Mouse (Mus musculus): ENCODE data around the gene Zfp143. TPM values are rescaled to one million over a fixed set of nuclear protein-coding genes. Genes with fewer than 3 reads are reported as not detected.
"Not testable (repeated sequence)": the region's sequence is repeated elsewhere in the genome, so short reads cannot be mapped to it uniquely, and the experiment has no call there.

Zfp143 gene
- total RNA-seq, 2 experiments from 2014 or later = 12.9 to 14.4 TPM

DNA sequence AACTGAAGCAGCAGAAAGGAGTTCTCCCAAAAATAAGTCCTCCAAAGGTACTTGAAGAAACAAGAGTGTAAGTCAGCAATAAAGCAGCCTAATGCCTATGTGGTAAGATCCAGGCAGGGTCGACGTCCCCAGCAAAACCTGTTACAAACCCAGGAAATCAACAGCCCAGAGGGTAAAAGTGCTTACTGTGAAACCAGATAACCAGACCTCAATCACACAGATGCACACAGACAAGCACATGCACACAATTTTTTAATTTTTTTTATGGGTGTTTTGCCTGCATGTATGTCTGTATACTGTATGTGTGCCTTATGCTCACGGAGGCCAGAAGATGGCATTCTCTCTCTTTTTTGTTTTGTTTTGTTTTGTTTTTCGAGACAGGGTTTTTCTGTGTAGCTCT, 35.3 kb downstream of the Zfp143 start:
- no peak for DNase-seq

DNA sequence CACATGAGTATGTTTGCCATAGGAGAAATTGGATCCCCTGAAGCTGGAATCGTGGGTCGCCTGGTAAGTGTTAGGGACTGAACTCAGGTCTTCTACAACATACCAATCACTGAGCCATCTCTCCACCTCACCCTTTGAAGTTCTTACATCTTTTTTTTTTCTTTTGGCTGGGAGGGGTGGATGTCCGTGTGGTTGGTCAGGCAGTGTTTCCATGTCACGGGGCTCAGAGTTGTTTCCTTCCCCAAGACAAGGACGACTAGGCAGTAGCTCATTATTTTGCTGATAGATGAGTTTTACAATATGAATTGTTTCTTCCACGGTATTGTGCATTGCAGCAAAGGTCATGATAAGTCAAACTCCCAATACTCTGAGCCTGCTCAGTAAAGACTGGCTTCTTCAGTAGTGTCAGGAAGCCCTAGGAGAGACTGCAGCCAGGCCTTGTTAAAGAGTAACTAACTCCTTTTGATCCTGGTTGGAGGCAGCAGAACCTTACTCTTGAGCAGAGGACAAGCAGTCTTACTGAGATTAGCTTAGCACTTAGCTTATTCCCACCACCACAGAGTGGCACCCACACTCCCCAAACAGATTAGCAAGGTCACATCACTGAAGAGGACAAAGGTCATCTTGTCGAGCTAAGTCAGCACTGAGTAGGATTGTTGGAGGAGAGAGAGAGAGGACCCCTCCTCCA, 36.2 kb downstream of the Zfp143 start:
- no peak for DNase-seq

DNA sequence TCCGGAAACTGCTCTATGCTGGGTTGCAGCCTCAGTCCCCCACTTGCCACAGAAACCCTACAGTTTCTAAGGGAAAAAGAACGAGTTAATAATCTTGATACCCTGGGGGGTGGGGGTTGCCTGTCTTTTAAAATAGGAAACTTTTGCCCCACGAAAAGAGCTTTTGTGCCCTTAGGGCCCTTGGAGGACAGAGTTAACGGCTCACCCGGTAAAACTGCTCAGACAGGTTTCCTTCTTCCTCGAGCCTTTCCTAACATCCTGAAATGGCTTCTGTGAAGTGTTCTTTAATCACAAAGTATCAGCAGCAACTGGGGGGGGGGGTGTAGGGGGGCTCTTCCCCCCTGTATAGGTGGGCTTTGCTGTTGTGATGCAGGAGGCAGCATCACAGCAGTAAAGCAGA, 39.8 kb downstream of the Zfp143 start:
- no peak for DNase-seq

DNA sequence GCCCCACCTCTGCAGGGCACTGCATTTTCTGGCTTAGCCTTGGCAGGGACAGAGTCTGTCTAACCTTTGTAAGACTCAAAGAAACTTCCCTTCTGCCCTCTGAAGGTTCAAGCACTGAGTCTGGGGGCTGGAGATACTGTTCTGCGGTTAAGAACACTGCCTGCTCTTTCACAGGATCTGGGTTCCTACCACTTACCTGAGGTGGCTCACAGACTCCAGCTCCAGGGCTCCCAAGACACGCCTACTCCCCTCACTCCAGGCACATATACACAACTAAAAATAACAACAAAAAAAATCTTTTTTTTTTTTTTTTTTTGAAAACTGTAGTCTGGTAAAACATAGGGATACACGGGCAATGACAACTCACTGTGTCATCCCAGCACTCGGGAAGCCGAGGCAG, 40.2 kb downstream of the Zfp143 start:
- no peak for DNase-seq

DNA sequence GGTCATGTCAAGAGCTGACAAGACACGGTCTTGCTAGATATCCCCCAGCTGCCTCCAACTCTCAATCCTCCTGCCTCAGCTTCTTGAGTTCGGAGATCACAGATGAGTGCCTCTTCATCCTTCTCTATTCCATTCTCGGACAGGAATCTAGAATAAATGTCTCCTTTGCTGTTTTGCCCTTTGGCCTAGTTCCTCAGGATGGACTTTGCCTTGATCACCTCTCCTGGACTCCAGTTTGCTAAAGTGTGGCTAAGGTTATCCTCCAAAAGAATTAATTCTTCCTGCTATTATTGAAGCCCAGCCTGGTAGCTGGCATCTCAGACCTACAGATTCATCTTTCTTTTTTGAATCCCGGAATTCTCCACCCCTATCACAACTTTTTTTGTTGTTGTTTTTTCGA, 44.0 kb downstream of the Zfp143 start:
- DNase-seq = no peak

DNA sequence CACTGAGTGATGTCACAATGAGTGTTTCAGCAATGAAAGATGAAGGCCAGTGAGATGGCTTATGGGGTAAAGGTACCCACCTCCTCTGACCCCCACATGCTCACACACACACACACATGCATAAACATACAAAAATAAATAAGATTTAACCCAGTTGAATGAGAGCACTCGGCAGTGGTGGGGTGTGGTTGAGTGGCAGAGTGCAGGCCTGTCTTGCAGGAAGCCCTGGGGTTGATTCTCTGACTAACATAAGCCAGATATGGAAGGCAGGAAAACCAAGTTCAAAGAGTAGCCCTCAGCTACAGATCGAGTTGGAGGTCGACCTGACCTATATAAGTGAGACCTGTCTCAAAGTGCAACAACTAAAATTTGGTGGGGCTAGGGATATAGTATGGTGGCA, 45.6 kb downstream of the Zfp143 start:
- DNase-seq = no peak

DNA sequence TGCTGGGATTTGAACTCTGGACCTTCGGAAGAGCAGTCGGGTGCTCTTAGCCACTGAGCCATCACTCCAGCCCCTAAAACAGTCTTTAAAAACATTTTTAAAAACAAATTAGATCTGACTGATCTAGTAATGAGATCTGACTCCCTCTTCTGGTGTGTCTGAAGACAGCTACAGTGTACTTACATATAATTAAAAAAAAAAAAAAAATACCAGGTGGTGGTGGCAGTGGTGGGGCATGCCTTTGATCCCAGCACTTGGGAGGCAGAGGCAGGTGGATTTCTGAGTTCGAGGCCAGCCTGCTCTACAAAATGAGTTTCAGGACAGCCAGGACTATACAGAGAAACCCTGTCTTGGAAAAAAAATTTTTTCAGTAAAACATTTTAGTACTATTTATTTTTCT, 47.5 kb downstream of the Zfp143 start:
- not testable (repeated sequence) for DNase-seq

DNA sequence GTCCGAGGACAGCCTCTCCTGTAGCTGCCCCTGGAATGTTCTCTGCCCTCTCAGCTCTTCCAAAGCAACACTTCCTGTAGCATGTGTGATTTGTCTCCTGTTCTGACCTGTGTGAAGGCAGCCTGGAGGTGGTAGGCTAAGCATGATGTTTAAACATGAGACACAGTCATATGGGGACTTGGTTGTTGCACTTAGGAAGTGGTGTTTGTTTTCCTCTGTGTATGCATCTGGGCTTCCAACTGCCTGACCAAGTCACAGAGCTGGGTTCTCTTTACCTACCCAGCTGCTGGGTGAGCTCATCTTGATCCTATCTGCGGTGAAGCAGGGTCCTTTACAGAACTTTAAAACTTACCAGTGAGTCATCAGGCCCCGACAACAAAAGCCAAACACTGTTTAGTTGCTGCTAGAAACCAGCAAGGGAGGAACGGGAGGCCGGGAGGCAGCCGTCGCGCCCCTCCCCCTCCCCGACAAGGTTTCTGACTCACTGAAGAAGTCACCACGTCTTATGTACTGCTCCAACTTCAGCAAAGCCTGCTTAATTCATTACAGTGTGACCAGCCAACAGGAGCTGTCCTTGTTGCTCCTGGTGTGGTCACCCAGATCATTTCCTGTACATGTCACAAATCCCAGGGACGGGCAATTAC, 48.1 kb downstream of the Zfp143 start:
- peak; percentile 88 for DNase-seq

DNA sequence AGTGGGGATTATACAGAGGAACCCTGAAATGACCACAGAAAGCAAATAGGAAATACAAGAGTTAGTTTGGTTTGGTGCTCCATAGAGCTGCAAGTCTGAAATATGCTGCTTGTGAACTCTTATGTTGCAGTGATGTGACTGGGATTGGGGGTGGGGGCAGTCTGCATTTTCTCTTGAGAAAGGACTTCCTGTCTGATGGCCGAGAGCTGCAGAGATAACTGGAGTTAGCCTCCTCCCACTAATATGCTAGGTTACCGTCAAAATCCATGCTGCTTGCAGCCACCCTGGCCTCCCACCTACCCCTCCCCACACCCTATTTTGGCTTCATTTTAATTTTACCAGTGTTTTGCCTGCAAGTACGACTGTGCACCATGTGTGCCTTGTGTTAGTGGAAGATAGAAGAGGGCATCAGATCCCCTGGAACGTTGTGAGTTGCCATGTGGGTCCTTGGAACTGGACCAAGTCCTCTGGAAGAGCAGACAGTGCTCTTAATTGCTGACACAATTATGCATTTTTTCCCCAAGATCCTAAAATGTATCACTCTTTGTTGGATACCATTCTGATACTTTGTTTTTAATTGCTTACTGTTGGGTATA, 49.1 kb downstream of the Zfp143 start:
- DNase-seq = peak; percentile 35

DNA sequence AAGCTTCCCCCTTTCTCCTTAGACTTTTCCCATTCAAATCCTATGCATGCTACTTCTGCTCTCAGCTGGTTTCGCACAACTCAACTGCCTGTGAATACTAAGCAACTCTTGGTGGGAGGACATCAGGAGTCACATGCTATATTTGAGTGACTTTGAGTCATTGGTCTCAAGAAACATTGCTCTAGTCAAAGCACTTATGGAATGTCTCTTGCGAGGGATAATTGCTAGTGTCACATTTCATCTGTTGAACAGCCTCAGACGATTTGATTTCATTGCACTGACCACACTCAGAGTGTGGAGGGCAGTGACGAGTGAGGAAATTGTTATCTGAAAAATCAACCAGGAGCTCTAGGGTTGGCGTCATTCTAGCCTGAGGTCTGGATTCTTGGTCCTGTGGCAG, 53.7 kb downstream of the Zfp143 start:
- DNase-seq = no peak

DNA sequence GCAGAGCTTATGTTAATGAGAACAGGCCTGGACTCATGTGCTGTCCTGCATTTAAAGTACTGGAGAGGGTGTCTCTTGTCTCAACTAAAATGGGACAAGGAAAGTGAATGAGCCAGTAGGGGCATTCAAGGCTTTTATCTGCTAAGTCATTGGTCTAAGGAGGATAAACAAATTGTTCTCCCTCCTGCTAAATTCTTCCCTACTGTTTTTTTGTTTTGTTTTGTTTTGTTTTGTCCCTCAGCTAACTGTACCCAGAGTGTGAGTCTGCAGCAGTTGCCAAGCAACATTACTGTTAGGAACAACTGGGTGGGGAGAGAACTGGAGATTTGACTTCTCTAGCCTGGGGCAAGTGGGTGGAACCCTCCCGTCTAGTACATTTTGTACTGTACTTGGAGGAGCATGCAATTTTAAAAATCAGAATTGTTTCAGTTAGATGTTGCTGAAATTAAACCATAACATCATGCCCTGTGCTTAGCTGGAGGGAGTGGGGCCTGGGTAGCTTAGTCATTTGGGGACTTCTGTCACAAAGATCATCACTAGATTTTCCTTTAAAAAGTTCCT, 55.8 kb downstream of the Zfp143 start:
- peak; percentile 37 for DNase-seq

DNA sequence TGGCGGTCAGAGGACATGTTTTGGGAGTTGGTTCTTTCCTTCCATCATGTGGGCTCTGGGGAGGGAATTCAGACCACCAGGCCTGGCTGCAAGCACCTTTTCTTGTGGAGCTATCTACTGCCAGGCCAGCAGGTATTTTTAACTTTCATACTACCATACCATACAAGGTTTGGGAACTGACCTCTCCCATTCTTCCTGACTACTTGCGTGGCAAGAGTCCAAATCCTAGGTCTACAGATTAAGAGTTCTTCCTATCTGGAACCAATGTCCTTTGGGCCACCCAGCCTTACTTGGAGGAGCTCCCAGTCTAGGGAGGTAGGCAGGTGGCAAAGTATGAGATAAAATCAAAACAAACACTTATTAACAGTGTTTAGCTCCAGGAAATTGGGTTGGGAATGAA, 57.4 kb downstream of the Zfp143 start:
- DNase-seq = peak; percentile 51

DNA sequence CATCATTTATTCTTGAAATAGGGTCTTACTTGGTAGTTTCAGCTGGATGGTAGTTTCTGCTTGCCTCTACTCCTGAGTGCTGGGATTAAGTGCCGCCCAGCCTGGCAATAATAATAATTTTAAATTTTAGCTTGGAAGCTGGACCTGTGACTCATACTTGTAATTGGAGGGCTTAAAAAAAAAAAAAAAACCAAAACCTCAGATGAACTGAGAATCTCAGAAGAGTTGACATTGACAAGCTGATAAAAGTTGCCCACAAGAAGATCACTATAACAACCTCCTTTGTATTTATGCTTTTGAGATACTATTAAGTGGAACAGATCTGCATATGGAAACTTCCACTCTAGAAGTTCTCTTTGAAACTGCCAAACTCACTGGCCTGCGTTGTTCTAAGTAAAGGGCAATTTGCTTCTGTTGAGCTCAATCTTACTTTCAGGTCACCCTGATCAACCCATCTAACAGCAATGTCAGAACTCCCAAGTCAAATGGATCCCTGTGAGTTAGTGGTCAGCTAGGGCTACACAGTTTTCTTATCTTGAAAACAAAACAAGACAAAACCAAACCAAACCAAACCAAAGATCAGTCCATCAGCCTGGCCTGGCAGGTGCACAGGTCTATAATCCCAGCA, 59.3 kb downstream of the Zfp143 start:
- no peak for DNase-seq

DNA sequence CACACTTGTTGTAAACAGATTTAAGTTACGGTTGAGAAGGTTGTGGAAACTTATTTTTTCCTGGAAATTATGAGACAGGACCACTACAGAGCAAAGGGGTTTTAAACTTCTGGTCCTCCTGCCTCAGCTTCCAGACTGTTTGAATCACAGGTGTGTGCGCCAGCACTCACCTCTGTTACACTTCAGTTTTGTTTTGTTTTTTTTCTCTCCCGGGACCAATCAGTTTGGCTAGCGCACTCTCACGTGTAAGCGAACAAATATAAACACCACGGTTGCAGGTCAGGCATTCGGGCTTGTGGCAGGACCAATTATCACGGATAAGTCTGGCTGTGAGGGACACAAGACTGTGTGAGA, 60.1 kb downstream of the Zfp143 start:
- no peak for DNase-seq

DNA sequence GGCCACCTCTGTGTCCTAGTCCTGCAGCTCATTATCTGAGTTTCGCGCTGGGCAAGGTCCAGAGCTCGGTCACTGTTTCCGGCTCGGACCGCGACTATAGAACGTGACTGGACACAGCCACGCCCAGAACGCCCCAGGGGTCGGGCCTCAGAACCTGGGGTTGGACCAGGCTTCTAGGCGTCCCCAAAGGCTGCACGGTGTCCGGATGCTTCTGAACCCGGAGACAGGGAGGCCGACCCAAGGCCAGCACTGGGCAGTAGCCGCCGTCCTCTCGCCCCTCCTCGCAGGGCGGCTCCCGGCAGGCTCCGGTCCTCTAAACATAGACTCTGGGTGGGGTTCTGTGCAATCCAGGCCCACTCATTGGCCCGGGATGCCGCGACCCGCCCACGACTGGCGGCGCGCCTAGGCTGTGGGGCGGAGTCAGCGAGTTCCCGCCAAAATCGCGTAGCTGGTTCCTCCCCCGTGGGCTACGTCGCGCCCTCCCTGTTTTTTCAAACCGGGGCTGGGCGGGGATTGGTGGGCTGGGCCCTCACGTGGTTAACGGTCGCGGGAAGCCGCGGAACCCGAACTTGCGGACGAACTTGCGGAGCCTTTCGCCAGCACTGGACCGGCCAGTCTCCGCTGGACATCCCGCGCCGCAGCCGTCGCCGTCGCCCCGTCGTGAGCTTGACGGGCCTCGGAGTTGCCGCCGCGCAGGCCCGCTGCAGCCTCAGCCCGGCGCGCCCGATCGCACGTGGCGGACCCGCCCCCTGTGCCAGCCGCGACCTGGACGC, 60.7 kb downstream of the Zfp143 start, which contains the start of gene Wee1:
Wee1 (plus strand) TSS at position 531 of the 773 bp plus-strand sequence.
- peak; percentile 100 for DNase-seq

DNA sequence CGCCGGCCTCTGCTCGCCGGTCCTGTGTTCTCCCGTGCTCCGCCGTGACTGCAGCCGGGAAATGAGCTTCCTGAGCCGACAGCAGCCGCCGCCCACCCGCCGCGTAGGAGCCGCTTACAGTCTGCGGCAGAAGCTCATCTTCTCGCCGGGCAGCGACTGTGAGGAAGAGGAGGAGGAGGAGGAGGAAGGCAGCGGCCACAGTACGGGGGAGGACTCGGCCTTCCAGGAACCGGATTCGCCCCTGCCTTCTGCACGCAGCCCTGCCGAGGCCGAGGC, 61.2 kb downstream of the Zfp143 start:
- no peak for DNase-seq

DNA sequence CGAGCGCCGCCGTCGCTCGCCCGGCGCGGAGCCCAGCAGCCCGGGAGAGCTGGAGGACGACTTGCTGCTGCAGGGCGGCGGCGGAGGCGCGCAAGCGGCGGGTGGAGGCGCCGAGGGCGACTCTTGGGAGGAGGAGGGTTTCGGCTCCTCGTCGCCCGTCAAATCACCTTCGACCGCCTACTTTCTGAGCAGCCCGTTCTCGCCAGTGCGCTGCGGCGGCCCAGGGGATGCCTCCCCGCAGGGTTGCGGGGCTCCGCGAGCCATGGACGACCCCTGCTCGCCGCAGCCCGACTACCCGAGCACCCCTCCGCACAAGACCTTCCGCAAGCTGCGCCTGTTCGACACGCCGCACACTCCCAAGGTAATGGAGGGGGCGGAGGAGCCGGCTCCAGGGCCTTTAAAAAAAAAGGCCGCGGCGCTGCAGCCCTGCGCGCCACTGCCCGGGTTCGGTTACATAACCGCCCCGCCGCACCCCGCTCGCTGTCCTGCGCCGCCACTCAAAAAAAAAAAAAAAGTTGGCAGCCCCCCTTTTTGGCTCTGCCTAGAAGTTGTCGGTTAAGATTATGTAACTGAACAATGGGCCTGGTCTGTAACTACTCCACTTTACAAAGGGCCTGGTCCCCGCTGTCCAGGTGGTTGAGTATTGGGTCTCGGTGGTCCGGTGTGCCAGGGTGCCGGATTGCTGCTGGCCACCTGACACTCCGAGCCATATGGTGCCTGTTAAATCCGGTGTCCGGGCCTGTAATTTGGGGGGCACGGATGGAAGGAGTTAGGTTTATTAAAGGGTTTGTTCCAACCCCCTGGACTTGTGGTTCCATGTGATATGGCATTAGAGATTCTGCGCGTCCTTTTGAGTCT, 61.8 kb downstream of the Zfp143 start:
- DNase-seq = peak; percentile 74

DNA sequence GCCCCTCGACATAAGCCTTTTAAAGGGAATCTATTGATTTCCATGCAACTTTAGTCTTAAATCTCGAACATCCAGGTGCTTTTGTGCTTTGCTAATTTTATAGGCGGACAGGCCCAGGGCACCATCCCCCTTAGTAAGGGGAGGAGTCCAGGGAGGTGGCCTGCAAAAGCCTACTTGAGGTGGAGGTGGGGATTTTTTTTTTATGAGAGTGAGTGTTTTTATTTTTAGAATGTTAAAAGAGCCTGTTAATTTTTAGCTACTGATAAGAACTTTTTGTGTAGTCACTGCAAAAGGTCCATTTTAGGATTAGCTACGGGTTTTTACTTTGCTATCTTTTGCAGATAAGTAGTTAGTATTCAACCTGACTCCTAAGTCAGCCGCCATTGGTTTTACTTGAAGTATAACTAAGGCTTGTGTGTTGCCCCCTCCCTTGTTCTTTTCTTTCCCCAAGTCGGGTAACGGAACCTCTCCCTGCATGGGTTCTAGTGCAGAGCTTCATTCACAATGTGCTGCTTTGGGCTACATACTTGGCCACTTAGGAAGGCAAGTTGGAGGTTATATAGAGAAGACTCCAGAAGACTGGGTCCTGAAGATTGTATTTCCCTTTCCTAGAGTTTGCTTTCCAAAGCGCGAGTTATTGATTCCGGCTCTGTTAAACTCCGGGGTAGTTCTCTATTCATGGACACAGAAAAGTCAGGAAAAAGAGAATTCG, 63.0 kb downstream of the Zfp143 start:
- DNase-seq = peak; percentile 21

DNA sequence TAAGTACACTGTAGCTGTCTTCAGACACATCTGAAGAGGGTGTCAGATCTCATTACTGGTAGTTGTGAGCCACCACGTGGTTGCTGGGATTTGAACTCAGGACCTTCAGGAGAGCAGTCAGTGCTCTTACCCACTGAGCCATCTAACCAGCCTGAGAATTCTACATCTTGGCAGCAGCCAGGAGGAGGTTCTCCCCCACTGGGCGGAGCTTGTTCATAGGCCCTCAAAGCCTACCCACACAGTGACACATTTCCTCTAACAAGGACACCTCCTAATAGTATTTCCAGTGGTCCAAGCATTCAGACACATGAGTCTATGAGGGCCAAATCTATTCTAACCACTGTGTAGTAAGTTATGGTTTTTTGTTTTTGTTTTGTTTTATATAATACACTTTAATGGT, 67.5 kb downstream of the Zfp143 start:
- DNase-seq = no peak

DNA sequence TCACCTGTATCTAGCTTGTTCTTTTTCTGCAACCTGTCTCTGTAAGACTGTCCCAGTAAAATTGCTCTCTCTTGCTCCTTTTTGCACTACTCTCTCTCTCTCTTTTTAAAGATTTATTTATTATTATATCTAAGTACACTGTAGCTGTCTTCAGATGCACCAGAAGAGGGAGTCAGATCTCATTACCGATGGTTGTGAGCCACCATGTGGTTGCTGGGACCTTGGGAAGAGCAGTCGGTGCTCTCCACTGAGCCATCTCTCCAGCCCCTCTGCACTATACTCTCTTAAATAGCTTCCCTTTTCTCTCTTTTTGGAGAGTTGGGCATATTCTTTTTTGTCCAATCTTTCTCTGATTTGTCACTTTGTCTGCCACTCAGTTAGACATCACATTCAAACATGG, 71.3 kb downstream of the Zfp143 start:
- DNase-seq = not testable (repeated sequence)

DNA sequence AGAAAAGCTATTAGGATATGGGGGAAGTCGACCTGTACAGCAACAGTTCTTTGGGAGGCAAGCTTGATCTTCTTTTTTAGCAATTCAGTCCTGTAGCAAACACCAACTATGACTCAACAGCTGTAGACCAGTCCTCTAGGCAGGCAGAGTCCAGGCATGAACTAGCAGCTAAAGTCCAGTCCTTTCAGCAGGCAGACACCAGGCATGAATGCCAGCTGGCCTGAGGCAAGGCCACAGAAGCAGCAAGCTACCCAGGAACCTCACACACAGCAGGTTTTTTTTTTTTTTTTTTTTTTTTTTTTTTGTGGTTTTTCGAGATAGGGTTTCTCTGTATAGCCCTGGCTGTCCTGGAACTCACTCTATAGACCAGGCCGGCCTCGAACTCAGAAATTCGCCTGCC, 73.0 kb downstream of the Zfp143 start:
- no peak for DNase-seq

Data from heart, postnatal 4 days (tissue).